Mouse (Mus musculus) liver, adult 2 months (tissue): ENCODE measurements around the gene Ppwd1.

Source experiments
- CTCF ChIP-seq: fragments of 200-500 bp; IDR thresholded peaks from 2 replicates; pipeline ENCODE4 v1.5.1; 2011; ENCODE audit warnings: low read depth, low read length, control low read depth
- POLR2A ChIP-seq: fragments of 200-500 bp; IDR thresholded peaks from 2 replicates; pipeline ENCODE4 v1.6.1; 2011; ENCODE audit warnings: low read length, control low read depth; ENCODE audit not compliant: insufficient read depth; ENCODE audit errors: extremely low read depth

DNA sequence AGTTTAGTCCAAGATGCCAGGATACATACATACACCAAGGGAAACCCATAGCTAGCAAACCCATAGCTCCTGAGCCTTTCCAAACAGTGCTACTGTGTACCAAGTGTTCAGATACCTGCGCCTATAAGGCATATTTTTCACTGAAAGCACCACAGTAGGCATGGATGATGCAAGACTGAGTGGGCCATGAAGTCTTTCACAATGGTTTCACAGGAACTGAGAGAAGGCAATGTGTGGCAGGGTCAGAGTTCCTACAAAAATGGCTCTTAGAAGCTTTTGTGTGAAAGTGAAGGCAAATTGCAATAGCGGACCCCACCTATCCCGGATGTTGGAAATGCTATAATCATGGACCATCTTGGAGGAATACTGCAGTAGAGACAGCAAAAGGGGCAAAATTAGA lies 30.4 kb upstream of the Ppwd1 start:
- TF ChIP-seq CTCF: no peak
- no peak for TF ChIP-seq POLR2A
